Mouse (Mus musculus) CH12.LX (cell line): ENCODE data around the gene Asic2. TPM values are rescaled to one million over a fixed set of nuclear protein-coding genes. Genes with fewer than 3 reads are reported as not detected.

Experiments used
- DNase-seq: peaks from one replicate; pipeline ENCODE4 v3.0.0-alpha.2; 2013; ENCODE audit errors: extremely low read depth
- H3K27ac ChIP-seq: 2 replicates; pipeline ENCODE4 v1.5.1; 2012; ENCODE audit warnings: low read depth, mild to moderate bottlenecking, control low read depth, moderate library complexity; ENCODE audit not compliant: insufficient read depth
- H3K27me3 ChIP-seq: replicated peaks from 2 replicates; pipeline ENCODE3; 2012; ENCODE audit warnings: inconsistent platforms
- H3K36me3 ChIP-seq, 2 experiments: replicated peaks in 1 of 2; 2 replicates each; pipeline versions ENCODE3 to v1.6.1; 2012; ENCODE audit warnings: inconsistent platforms in 1 of 2, low read length in 1 of 2, mild to moderate bottlenecking in 1 of 2, mixed read lengths in 1 of 2, moderate library complexity in 1 of 2; ENCODE audit not compliant: control insufficient read depth in 1 of 2, insufficient read depth in 1 of 2
- H3K4me1 ChIP-seq, 2 experiments: 2 replicates each; pipeline ENCODE4 v1.6.1; 2012; ENCODE audit warnings: inconsistent platforms in 1 of 2, moderate library complexity in 1 of 2; ENCODE audit not compliant: insufficient read depth in 2 of 2, control insufficient read depth in 1 of 2
- H3K4me2 ChIP-seq: 2 replicates; pipeline ENCODE4 v1.6.1; 2012; ENCODE audit warnings: low read depth, mild to moderate bottlenecking, control low read depth; ENCODE audit not compliant: poor library complexity, insufficient read depth, severe bottlenecking
- H3K4me3 ChIP-seq, 3 experiments: fragments of 150-350 bp in 1 of 3; sonication (generic) in 1 of 3; replicated peaks in 1 of 3; 2 replicates each; pipeline versions ENCODE3 to v1.5.1; 2011 to 2012; ENCODE audit warnings: low read depth in 2 of 3, low read length in 2 of 3, mild to moderate bottlenecking in 2 of 3, moderate library complexity in 2 of 3, control low read depth in 1 of 3, improper control_type of control experiment in 1 of 3, inconsistent platforms in 1 of 3, mixed read lengths in 1 of 3; ENCODE audit not compliant: poor library complexity in 1 of 3
- H3K79me2 ChIP-seq: replicated peaks from 2 replicates; pipeline ENCODE4 v1.6.1; 2012; ENCODE audit warnings: mild to moderate bottlenecking, moderate library complexity; ENCODE audit not compliant: control insufficient read depth, poor library complexity, insufficient read depth, severe bottlenecking; ENCODE audit errors: extremely low read depth
- H3K9ac ChIP-seq: 2 replicates; pipeline ENCODE4 v1.6.1; 2012; ENCODE audit warnings: low read depth, mild to moderate bottlenecking, control low read depth, moderate library complexity; ENCODE audit not compliant: insufficient read depth
- H3K9me3 ChIP-seq: replicated peaks from 2 replicates; pipeline ENCODE3; 2012; ENCODE audit warnings: low read length, inconsistent platforms, mixed read lengths
- BHLHE40 ChIP-seq: IDR thresholded peaks from 2 replicates; pipeline ENCODE4 v1.6.1; 2011; ENCODE audit warnings: mild to moderate bottlenecking, low read depth, low read length, improper control_type of control experiment
- CTCF ChIP-seq, 2 experiments: IDR thresholded peaks in 1 of 2; conservative IDR thresholded peaks in 1 of 2; 2 replicates each; pipeline ENCODE4 v1.5.1; 2011 to 2012; ENCODE audit warnings: low read depth in 2 of 2, low read length in 2 of 2, improper control_type of control experiment in 1 of 2, inconsistent platforms in 1 of 2, mild to moderate bottlenecking in 1 of 2, moderate library complexity in 1 of 2
- GABPA ChIP-seq: IDR thresholded peaks from 2 replicates; pipeline ENCODE4 v1.6.1; 2012; ENCODE audit warnings: low read depth, low read length, improper control_type of control experiment, inconsistent platforms; ENCODE audit not compliant: insufficient replicate concordance
- HCFC1 ChIP-seq: IDR thresholded peaks from 2 replicates; pipeline ENCODE4 v1.6.1; 2012; ENCODE audit warnings: low read depth, mild to moderate bottlenecking, inconsistent platforms, low read length, improper control_type of control experiment
- IRF4 ChIP-seq: IDR thresholded peaks from 2 replicates; pipeline ENCODE4 v1.6.1; 2014; ENCODE audit warnings: low read depth, mild to moderate bottlenecking, inconsistent platforms, low read length, improper control_type of control experiment
- JUN ChIP-seq: IDR thresholded peaks from 2 replicates; pipeline ENCODE4 v1.6.1; 2011; ENCODE audit warnings: low read depth, mild to moderate bottlenecking, low read length, improper control_type of control experiment, moderate library complexity; ENCODE audit not compliant: insufficient read depth
- KAT2A ChIP-seq: IDR thresholded peaks from 2 replicates; pipeline ENCODE4 v1.6.1; 2012; ENCODE audit warnings: low read length, improper control_type of control experiment, inconsistent platforms; ENCODE audit not compliant: insufficient replicate concordance
- MAFK ChIP-seq: IDR thresholded peaks from 2 replicates; pipeline ENCODE4 v1.6.1; 2011; ENCODE audit warnings: low read length, improper control_type of control experiment; ENCODE audit not compliant: insufficient replicate concordance
- MAZ ChIP-seq: IDR thresholded peaks from 2 replicates; pipeline ENCODE4 v1.6.1; 2012; ENCODE audit warnings: low read depth, mild to moderate bottlenecking, inconsistent platforms, low read length, improper control_type of control experiment, moderate library complexity
- MXI1 ChIP-seq: IDR thresholded peaks from 2 replicates; pipeline ENCODE4 v1.6.1; 2011; ENCODE audit warnings: mild to moderate bottlenecking, low read depth, low read length, improper control_type of control experiment
- NELFE ChIP-seq: IDR thresholded peaks from 2 replicates; pipeline ENCODE4 v1.6.1; 2011; ENCODE audit warnings: low read depth, low read length, improper control_type of control experiment
- POLR2AphosphoS2 ChIP-seq: IDR thresholded peaks from 2 replicates; pipeline ENCODE4 v1.6.1; 2011; ENCODE audit warnings: low read depth, low read length, improper control_type of control experiment
- RAD21 ChIP-seq: IDR thresholded peaks from 2 replicates; pipeline ENCODE4 v1.6.1; 2011; ENCODE audit warnings: low read depth, mild to moderate bottlenecking, low read length, improper control_type of control experiment, moderate library complexity
- RCOR1 ChIP-seq: conservative IDR thresholded peaks from 2 replicates; pipeline ENCODE4 v1.6.1; 2012; ENCODE audit warnings: low read depth, mild to moderate bottlenecking, inconsistent platforms, low read length, improper control_type of control experiment
- SIN3A ChIP-seq: IDR thresholded peaks from 2 replicates; pipeline ENCODE4 v1.6.1; 2012; ENCODE audit warnings: low read length, improper control_type of control experiment, inconsistent platforms
- TBP ChIP-seq: conservative IDR thresholded peaks from 2 replicates; pipeline ENCODE4 v1.6.1; 2011; ENCODE audit warnings: low read depth, low read length, improper control_type of control experiment
- TCF12 ChIP-seq: IDR thresholded peaks from 2 replicates; pipeline ENCODE4 v1.6.1; 2014; ENCODE audit warnings: low read depth, mild to moderate bottlenecking, inconsistent platforms, low read length, improper control_type of control experiment
- UBTF ChIP-seq: IDR thresholded peaks from 2 replicates; pipeline ENCODE4 v1.6.1; 2012; ENCODE audit warnings: low read depth, mild to moderate bottlenecking, inconsistent platforms, low read length, improper control_type of control experiment, moderate library complexity
- USF1 ChIP-seq: IDR thresholded peaks from 2 replicates; pipeline ENCODE4 v1.6.1; 2014; ENCODE audit warnings: low read depth, mild to moderate bottlenecking, inconsistent platforms, low read length, improper control_type of control experiment
- ZC3H11A ChIP-seq: IDR thresholded peaks from 2 replicates; pipeline ENCODE4 v1.6.1; 2012; ENCODE audit warnings: low read depth, mild to moderate bottlenecking, inconsistent platforms, low read length, improper control_type of control experiment
- ZNF384 ChIP-seq: IDR thresholded peaks from 2 replicates; pipeline ENCODE4 v1.6.1; 2012; ENCODE audit warnings: low read depth, low read length, improper control_type of control experiment, inconsistent platforms
- dilution Hi-C: fragments of 300-500 bp; cut with MboI; formaldehyde crosslinking; loops from 2 replicates; pipeline ENCODE4 v1.14.3; 2020; ENCODE audit warnings: low sequenced_read_pairs; ENCODE audit not compliant: extremely low pct_unique_long_range_greater_than_20kb, extremely low pct_ligation_motif_present
- in situ Hi-C: fragments of 300-500 bp; cut with MboI; formaldehyde crosslinking; loops from 3 replicates; pipeline ENCODE4 v1.14.3; 2019; ENCODE audit warnings: low sequenced_read_pairs, low pct_ligation_motif_present, low pct_unique_long_range_greater_than_20kb, mixed read lengths
- polyA plus RNA-seq: library from polyadenylated mRNA; unstranded; fragments of >175 nt; gene quantifications from 2 replicates; pipeline ENCODE4 v1.2.1, GENCODE M21; 2012; ENCODE audit warnings: low read depth; ENCODE audit not compliant: insufficient read length
- total RNA-seq, 2 experiments: library from RNA; depleted of rRNA; stranded (reverse); fragments of 300-350 nt in 1 of 2; fragments of >200 nt in 1 of 2; gene quantifications; 2 replicates each; pipeline ENCODE4 v1.2.3; 2012 to 2014

Gene Asic2
- total and polyA plus RNA-seq, 3 experiments, result not detected

DNA sequence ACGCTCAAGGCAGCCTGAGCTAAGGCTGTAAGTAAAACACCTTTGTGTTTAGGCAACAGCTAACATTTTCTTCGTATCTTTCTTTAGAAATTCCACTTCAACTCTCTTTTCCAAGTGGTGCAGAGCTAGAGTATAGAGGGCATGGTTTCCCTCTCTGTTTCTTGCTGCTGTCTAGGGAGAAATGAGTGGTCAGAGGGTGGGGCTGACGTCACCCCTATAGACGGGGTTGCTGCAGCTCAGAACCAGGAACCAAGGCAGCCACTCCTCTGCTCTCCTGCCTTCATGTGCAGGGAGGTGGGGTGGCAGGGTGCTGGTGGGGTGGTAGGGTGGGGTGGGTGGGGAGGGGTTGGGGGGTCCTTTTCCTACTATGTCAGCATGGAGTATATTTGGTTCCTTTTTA lies 1132.4 kb downstream of the Asic2 start:
- Histone ChIP-seq H3K27me3 (peaks cover 36% of the 10 kb centered on the region), H3K27ac (no peak overlapping the region), H3K9ac (no peak overlapping the region), H3K4me1 (no peaks in the 10 kb centered on the region), H3K4me3 (no peak overlapping the region), H3K36me3 (no peaks in the 10 kb centered on the region), H3K4me2 (no peak overlapping the region), H3K79me2 (no peaks in the 10 kb centered on the region), H3K9me3 (no peaks in the 10 kb centered on the region)
- in situ Hi-C loops, result no loop called here
- DNase-seq, result no peak
- dilution Hi-C loops, result no loop called here
- TF ChIP-seq USF1 (no peak), HCFC1 (no peak), POLR2AphosphoS2 (no peak), ZNF384 (no peak), JUN (no peak)

DNA sequence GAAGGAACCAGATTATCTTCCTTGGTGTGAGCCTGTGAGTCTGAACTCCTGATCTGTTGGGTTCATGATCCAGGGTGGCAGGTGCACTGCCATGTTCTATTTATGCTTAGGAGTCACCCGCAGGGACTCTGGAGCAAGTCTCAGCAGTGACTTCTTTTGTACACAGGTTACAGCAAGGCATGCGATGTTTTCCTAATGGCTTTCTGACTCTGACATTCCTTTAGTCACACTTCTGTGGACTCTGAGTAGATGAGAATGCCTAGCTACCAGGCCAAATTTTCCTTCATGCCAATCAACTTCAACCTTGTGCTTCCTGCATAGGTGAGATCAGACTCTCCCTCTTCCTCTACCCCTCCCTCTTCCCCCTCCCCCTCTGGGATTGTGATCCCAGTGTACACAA lies 1132.9 kb downstream of the Asic2 start:
- in situ Hi-C loops, result no loop called here
- TF ChIP-seq UBTF (no peak), MAZ (no peak), MXI1 (no peak), CTCF (conservative IDR thresholded peaks at IDR 0.05 in 1 of 2, IDR thresholded peaks at IDR 0.05 in 1 of 2; ENCODE audit: low read depth in 2 of 2, low read length in 2 of 2) (no peak), NELFE (no peak), USF1 (no peak), ZC3H11A (no peak), TCF12 (no peak), GABPA (no peak), TBP (no peak), RCOR1 (no peak), KAT2A (no peak), IRF4 (no peak), SIN3A (no peak), BHLHE40 (no peak), MAFK (no peak), HCFC1 (no peak), POLR2AphosphoS2 (no peak), JUN (no peak), RAD21 (no peak)
- Histone ChIP-seq H3K4me1 (no peaks in the 10 kb centered on the region), H3K9ac (no peak overlapping the region), H3K4me2 (no peak overlapping the region), H3K27me3 (peaks cover 31% of the 10 kb centered on the region), H3K9me3 (no peaks in the 10 kb centered on the region), H3K36me3 (no peaks in the 10 kb centered on the region), H3K4me3 (no peak overlapping the region), H3K27ac (no peak overlapping the region), H3K79me2 (no peaks in the 10 kb centered on the region)
- no peak for DNase-seq
- dilution Hi-C loops, result no loop called here

Other genes starting within 250 kb of the Asic2 start
- gene 5530401A14Rik, start 107.8 kb downstream of the Asic2 start, total RNA-seq (2012; rRNA removed), result not detected in 2 replicates
- not detected in 2 replicates for gene 5530401A14Rik, start 107.8 kb downstream of the Asic2 start, total RNA-seq (2014; rRNA removed)
- not detected in 2 replicates for gene 5530401A14Rik, start 107.8 kb downstream of the Asic2 start, polyA plus RNA-seq
- gene Ccl2, start 67.1 kb upstream of the Asic2 start, total RNA-seq (2012; rRNA removed), result 0.21 and 0.63 TPM in 2 replicates
- gene Ccl2, start 67.1 kb upstream of the Asic2 start, total RNA-seq (2014; rRNA removed), result not detected in 2 replicates
- 0.49 TPM in 1 of 2 replicates, not detected in the other for gene Ccl2, start 67.1 kb upstream of the Asic2 start, polyA plus RNA-seq
- not detected in 2 replicates for gene Gm17268, start 70.1 kb upstream of the Asic2 start, total RNA-seq (2012; rRNA removed)
- not detected in 2 replicates for gene Gm17268, start 70.1 kb upstream of the Asic2 start, total RNA-seq (2014; rRNA removed)
- not detected in 2 replicates for gene Gm17268, start 70.1 kb upstream of the Asic2 start, polyA plus RNA-seq
- gene Ccl7, start 77.3 kb upstream of the Asic2 start, total RNA-seq (2012; rRNA removed), result 0.25 TPM in 1 of 2 replicates, not detected in the other
- gene Ccl7, start 77.3 kb upstream of the Asic2 start, total RNA-seq (2014; rRNA removed), result not detected in 2 replicates
- not detected in 2 replicates for gene Ccl7, start 77.3 kb upstream of the Asic2 start, polyA plus RNA-seq
- gene Ccl11, start 89.4 kb upstream of the Asic2 start, total RNA-seq (2012; rRNA removed), result not detected in 2 replicates
- gene Ccl11, start 89.4 kb upstream of the Asic2 start, total RNA-seq (2014; rRNA removed), result not detected in 2 replicates
- not detected in 2 replicates for gene Ccl11, start 89.4 kb upstream of the Asic2 start, polyA plus RNA-seq
- gene Ccl12, start 133.4 kb upstream of the Asic2 start, total RNA-seq (2012; rRNA removed), result not detected in 2 replicates
- not detected in 2 replicates for gene Ccl12, start 133.4 kb upstream of the Asic2 start, total RNA-seq (2014; rRNA removed)
- gene Ccl12, start 133.4 kb upstream of the Asic2 start, polyA plus RNA-seq, result 0.51 and 0.53 TPM in 2 replicates
- gene Ccl8, start 146.7 kb upstream of the Asic2 start, total RNA-seq (2012; rRNA removed), result not detected in 2 replicates
- not detected in 2 replicates for gene Ccl8, start 146.7 kb upstream of the Asic2 start, total RNA-seq (2014; rRNA removed)
- not detected in 2 replicates for gene Ccl8, start 146.7 kb upstream of the Asic2 start, polyA plus RNA-seq